Mouse (Mus musculus) frontal cortex, postnatal 14 days (tissue): Measurements from ENCODE around the gene Gpr135.

Experiments
- DNase-seq, 2 experiments: peaks; one replicate each; pipeline ENCODE4 v3.0.0; 2022; ENCODE audit warnings: low spot score in 2 of 2

Gene Gpr135

GRCm38 (mm10) chr12:72070327-72071269 is at the start of gene Gpr135:
Gene Gpr135, minus strand, starts transcription at chr12:72071125.
- peak; percentile 76 to 85 for DNase-seq

DNA sequence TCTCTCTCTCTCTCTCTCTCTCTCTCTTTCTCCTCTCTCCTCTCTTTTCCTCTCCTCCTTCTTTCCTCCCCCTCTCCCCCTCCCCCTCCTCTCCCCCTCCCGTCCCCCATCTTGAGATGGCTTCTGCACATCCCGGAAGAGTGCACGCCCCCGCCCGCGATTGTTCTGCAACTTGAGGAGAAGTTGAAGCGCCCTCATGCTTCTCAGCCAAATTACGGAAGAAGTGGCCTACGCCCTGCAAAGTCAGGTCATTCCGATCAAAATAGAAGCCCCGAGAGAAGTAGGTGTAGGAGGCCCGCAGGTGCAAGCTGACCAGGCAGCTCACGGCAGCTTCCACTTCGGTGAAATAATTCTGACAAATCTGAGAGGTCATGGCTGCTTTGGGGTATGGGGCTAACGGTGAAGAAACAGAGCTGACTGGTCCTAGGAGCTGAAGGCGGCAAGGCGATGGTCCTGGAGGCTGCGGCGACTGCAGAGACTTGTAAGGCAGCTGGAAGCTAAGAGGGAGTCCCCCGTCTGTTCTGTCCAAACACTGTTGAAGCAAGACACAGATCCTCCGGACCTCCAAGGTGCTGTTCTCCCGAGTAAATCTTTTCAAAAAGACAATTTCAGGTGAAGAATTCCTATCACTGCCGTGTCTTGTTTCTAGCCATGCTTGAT is 44.9 kb upstream of the Gpr135 start:
- no peak for DNase-seq

DNA sequence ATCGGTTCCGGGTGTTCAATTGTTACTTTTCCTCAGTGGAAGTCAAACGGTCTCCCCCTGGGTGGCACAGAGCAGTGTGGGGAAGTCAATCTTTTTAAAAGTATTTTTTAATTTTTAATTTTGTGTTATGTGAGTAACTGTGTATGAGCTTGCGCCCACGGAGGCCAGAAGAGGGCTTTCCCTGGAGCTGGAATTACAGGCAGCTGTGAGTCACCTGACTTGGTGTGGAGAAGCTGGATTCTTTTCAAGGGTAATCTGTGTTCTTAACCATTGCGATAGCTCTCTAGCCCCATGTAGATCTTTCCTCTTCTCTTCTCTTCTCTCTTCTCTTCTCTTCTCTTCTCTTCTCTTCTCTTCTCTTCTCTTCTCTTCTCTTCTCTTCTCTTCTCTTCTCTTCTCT is 44.2 kb upstream of the Gpr135 start:
- no peak for DNase-seq

GRCm38 (mm10) chr12:72104525-72105281 is 33.8 kb upstream of the Gpr135 start:
- DNase-seq, result peak; percentile 55 to 69

DNA sequence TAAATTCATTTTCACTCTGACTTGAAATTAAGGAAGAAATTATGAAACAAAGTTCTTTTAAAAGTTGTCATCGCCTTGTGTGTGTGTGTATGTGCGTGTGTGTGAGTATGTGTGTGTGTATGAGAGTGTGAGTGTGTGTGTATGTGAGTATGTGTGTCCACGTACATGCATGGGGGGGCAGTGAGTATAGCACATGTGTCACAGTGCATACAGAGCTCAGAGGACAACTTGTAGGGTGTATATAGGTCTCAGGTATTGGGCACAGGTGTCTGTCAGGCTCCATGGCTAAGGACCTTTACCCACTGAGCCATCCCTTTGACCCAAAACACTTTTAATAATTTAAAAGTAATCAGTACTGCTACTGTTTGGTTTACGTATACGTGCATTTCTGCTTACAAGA is 33.1 kb upstream of the Gpr135 start:
- no peak for DNase-seq

DNA sequence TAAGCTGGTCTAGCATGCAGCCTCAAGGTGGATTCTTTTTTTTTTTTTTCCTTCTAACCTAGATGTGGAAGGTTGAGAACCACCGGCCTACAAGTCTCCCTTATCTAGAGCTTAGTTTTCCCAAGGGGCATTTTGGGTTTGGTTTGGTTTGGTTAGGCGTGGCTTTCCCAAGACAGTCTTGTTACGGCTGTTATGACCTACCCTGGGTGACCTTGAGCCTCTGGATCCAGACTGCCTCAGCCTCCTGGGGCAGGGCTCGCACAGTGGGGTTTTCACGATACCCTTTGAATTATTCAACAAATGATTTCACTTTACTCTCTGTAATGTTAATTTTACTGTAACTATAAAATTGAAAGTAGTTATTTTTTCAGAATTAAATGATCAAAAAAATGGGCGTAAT is 31.9 kb upstream of the Gpr135 start:
- no peak for DNase-seq

DNA sequence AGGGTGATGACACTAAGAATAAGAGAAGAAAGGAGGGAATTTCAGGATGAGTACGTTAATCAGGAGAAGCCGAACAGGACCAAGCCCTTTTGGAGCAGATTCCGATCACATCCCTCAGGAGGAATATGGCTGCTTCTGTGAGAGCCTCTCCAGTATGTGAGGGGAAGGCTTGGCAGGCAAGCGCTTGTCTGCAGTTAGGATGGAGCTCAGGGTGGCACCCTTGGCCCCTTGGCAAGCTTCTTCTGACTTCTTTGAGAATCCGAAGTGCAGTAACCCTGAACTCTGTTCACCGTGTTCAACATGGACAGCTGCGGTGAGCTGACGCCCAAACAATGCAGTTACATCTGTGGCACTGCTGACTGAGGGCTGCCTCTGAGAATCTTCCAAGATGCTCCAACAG is 26.0 kb upstream of the Gpr135 start:
- no peak for DNase-seq

DNA sequence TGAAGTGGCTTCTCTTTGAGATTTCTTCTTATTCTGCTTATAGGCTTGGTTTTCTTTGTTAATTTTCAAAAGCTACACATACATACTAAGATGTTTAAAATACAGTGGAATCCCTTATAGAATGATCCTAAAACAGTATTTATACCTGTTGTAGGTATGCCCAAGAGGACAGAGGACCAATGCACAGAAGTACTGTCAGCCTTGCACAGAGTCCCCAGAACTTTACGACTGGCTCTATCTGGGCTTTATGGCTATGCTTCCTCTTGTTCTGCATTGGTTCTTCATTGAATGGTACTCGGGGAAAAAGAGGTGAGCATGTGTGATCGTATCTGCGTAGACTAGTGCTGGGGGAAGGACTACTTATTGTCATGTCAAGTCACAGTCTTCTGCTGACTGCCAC is 18.9 kb upstream of the Gpr135 start:
- no peak for DNase-seq

DNA sequence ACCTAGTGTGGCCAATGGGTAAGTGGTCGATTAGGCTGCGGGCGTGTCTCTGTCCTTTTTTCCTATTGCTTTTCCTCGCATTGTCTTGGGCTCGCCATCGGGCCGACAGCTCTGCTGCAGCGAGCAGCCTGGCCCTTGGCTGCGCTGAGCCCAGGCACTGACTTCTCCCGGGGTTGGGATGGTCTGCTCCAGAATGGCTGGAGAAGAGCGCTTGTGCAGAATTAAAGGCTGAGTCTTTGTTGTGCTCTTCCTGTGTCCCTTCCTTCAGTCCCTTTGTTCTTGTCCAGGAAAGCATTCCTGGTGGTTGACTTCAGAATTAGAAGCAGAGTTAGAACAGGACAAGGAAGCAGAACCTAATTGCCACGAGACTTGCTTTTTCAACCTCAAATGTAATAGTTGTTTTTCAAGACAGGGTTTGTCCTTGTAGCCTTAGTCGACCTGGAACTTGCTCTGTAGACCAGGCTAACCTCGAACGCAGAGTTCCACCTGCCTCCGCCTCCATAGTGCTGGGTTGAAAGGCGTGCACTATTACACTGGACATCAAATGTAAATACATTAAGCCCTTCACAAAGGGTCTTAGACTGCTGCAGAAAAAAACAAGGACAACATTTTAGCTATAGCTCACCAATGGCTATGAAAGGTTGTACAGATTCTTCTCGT is 15.4 kb upstream of the Gpr135 start:
- DNase-seq, result no peak

DNA sequence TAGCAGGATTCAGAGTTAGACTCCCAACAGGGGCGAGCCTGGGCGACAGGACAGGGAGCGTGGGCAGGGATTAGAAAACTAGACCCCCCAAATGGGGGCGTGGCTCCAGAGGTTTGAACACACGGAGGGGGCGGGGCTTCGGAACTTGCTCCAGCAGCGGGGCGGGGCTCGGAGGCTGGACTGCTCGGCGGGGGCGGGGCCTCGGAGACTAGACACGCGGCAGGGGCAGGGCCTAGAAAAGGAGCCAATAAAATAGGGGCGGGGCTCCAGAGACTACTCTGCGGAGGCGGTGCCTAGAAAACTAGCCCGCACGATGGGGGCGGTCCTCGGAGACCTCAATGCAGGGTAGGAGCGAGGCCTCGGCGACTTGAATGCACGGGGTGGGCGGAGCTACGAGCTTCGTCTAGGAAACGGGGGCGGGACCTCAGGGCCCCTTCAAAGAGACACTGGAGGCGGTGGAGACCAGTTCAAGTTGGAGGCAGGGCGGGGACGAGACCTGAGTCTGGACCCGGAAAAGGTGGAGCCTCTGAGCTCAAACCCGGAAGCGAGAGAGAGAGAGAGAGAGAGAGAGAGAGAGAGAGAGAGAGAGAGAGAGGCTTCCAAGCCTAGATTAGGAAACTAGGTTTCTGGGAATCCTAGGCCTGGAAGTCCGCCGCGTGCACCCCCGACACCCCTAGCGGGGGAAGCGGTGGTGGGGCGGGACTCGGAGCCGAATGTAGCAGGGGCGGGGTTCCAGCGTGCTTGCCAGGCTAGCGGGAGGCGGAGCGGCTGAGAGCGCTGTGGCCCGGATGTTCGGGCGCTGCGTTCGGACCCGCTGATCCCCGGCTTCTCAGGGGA is 14.6 kb upstream of the Gpr135 start, which contains the start of the genes L3hypdh and Jkamp:
Gene L3hypdh (minus strand): TSS at position 111 of the 837 bp plus-strand sequence.
Gene Jkamp (plus strand): TSS at position 261 of the 837 bp plus-strand sequence.
- peak; percentile 98 to 99 for DNase-seq

DNA sequence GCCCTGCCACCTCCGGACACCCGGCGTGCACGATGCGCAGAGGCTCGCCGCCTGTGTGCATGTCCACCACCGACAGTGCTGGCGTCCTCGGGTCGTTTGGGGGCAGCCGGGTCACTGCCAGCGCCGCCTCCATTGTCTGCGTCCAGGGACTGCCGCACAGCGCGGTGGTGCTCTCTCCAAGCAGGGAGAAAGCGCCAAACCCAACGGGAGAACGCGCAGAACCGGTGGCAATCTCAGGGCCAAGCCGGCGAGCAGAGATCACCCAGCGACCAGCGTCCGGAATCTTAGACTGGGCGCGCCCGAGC is 14.1 kb upstream of the Gpr135 start:
- no peak for DNase-seq

- peak in 1 of 2 experiments; percentile 14 for DNase-seq
These were observed 13.5 kb upstream of the Gpr135 start for GRCm38 (mm10) chr12:72084261-72085023.

DNA sequence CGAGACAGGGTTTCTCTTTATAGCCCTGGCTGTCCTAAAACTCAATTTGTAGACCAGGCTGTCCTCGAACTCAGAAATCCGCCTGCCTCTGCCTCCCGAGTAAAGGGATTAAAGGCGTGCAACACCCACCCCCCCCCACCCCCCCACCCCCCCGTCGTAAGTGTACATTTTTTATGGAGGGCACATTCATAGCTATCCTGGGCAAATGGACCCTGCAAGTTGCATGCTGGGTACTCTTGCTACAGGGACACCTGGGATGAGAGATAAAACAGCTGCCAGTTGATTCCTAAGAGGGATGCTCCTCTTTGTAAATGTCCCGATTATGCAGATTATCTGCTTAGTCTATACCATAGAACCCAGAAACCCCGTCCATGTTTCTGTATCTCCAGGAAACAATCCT is 12.3 kb upstream of the Gpr135 start:
- DNase-seq, result no peak

- DNase-seq, result no peak
These were observed 11.4 kb upstream of the Gpr135 start for GRCm38 (mm10) chr12:72082370-72082769.

DNA sequence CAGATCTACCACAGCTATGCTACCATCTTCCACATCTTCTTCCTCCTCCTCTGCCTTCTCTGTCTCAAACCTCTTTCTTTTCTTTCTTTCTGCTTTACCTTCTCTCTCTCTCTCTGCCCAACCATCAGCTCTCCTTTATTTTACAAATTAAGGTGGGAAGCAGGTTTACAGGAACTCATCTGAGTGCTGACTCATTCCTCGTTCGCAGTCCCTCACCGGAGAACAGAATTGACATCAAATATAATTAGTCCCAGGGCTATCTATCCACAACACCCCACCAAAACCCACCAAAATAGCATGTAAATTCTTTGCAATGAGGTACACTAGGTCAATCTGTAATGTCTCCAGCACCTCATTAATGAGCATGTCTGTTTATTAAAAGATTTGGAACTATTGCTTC is 11.0 kb upstream of the Gpr135 start:
- no peak for DNase-seq

DNA sequence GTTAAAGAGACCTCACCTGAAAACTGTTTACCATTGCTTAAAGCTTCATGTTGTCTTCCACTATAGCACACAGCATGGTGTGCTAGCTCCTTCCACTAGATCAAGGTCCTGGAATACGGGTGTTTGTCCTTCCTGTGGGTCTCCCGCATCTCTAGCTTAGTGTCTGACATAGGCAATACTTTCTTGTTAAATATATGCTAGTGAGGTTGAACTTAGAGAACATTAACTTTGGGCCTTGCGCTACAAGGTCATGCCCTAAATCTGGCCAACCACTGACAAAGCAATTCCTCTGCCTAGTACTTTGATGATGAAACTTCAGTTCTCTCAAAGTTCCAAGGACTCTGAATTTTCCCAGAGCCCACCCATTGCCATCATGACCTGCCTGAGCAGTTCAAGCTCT is 7.3 kb upstream of the Gpr135 start:
- no peak for DNase-seq

GRCm38 (mm10) chr12:72069626-72070326 is 1.1 kb downstream of the Gpr135 start:
- no peak for DNase-seq

- no peak for DNase-seq
These were observed 13.1 kb downstream of the Gpr135 start for GRCm38 (mm10) chr12:72057780-72058179.

DNA sequence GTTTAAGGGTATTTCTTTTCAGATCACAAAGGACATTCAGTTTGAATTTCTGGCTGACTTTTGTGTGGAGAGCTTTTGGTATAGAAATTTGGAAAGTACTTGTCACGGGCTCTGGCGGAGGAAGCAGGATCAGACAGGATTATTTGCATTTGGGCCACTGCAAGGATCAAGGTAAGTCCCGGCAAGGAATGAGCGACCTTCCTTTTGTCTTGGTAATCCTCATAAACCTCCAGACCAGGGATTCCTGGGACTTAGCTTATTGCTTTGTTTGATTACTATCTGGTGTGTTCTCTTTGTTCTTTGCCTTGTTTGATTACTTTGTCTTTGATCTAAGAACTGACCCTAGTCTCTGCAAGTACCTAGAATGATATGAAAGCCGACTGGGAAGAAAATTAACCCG is 17.1 kb downstream of the Gpr135 start:
- DNase-seq, result no peak
